Mouse (Mus musculus) kidney, embryonic 16.5 days (tissue): ENCODE measurements around the gene Ankrd44. TPM values are rescaled to one million over a fixed set of nuclear protein-coding genes. Genes with fewer than 3 reads are reported as not detected.
"Not testable (repeated sequence)": the region's sequence is repeated elsewhere in the genome, so short reads cannot be mapped to it uniquely, and the experiment has no call there.

ENCODE experiments used
- ATAC-seq: fragments of 200-750 bp; cut with Nextera tagmentation; 2 replicates; pipeline ENCODE4 v1.8.0; 2017; ENCODE audit warnings: moderate TSS enrichment; ENCODE audit not compliant: low FRiP score, low TSS enrichment
- H3K27ac ChIP-seq: fragments of 300-500 bp; sonication (generic); 2 replicates; pipeline ENCODE4 v1.5.1; 2014; ENCODE audit warnings: low read length
- H3K27me3 ChIP-seq: fragments of 300-500 bp; sonication (generic); 2 replicates; pipeline ENCODE4 v1.6.1; 2014; ENCODE audit warnings: low read length, control low read depth, mixed read lengths; ENCODE audit not compliant: insufficient read depth
- H3K36me3 ChIP-seq: fragments of 300-500 bp; sonication (generic); 2 replicates; pipeline ENCODE4 v1.6.1; 2014; ENCODE audit warnings: low read length, control low read depth, mixed read lengths; ENCODE audit not compliant: insufficient read depth
- H3K4me1 ChIP-seq: fragments of 300-500 bp; sonication (generic); 2 replicates; pipeline ENCODE4 v1.6.1; 2014; ENCODE audit warnings: low read length, control low read depth, mixed read lengths; ENCODE audit not compliant: insufficient read depth
- H3K4me2 ChIP-seq: fragments of 300-500 bp; sonication (generic); replicated peaks from 2 replicates; pipeline ENCODE4 v1.6.1; 2014; ENCODE audit warnings: low read depth, low read length
- H3K4me3 ChIP-seq: fragments of 300-500 bp; sonication (generic); 2 replicates; pipeline ENCODE4 v1.5.1; 2014; ENCODE audit warnings: mild to moderate bottlenecking, low read length
- H3K9ac ChIP-seq: fragments of 300-500 bp; sonication (generic); replicated peaks from 2 replicates; pipeline ENCODE4 v1.6.1; 2014; ENCODE audit warnings: low read length
- H3K9me3 ChIP-seq: fragments of 300-500 bp; sonication (generic); 2 replicates; pipeline ENCODE4 v1.6.1; 2016; ENCODE audit warnings: low read length, control low read depth
- WGBS: fragments of 180-500 bp; shearing (Covaris S2); extraction: QIAGEN DNeasy Blood & Tissue Kit; methylation state at CpG from one replicate; pipeline ENCODE4 v1.1.7; 2014; 5-methylcytosine and 5-hydroxymethylcytosine counted together
- polyA plus RNA-seq: library from polyadenylated mRNA; unstranded; fragments of >200 nt; fragmentation: Nextera tagmentation; extraction: Ambion mirVana; gene quantifications from 2 replicates; pipeline ENCODE4 v1.2.1, GENCODE M21; 2015

Gene Ankrd44
- polyA plus RNA-seq: 6.6 and 6.8 TPM in 2 replicates

DNA sequence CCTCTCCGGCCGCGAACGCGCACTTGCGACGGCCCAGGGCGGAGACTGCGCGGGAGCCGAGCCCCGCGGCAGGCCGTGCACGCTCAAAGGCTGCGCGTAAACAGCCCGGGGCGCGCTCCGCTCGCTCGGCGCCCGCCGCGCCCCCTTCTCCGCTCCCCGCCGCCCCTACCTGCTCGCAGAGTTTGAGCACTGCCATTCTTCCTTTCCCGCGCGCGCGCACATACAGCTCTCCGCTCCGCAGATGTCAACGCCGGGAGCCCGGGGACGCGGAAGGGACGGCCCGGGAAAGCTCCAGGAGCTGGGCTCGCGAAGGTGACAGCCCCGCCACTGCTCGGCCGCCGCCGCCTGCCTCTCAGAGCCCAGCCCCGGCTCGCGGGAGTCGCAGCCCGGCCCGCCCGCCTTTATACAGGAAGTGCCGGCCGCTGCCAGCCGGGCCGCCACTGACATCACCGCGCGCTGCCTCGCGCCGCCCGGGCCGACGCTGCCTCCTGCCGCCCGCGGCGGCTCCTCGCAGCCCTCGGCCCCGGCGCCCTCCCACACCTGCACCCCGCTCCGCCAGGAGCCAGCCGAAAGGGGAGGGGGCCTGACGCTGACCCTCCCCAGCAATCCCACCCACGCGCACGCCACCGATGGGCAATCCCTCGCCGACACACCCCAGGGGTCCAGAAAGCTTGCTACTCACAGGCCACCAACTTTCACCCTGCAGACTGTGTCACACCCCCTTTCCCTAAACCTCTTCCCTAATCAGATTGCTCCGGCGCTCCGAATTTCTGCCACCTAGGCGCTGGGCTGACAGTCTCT lies at the start of gene Ankrd44:
TSS of gene Ankrd44 (minus strand) at position 417 of the 801 bp plus-strand sequence.
- under 1% methylated on average over 63 of the region's 94 CpGs for WGBS
- Histone ChIP-seq H3K27ac (peak within 1 kb of the TSS; percentile 56; the same call in 1 of the 2 replicates), H3K36me3 (no peaks in the 10 kb centered on the region), H3K9me3 (no peaks in the 10 kb centered on the region), H3K4me3 (peak within 1 kb of the TSS; percentile 78), H3K27me3 (no peaks in the 10 kb centered on the region), H3K9ac (peak within 1 kb of the TSS; percentile 86), H3K4me2 (peak within 1 kb of the TSS; percentile 83), H3K4me1 (peaks cover 17% of the 10 kb centered on the region)
- ATAC-seq: peak; percentile 94

DNA sequence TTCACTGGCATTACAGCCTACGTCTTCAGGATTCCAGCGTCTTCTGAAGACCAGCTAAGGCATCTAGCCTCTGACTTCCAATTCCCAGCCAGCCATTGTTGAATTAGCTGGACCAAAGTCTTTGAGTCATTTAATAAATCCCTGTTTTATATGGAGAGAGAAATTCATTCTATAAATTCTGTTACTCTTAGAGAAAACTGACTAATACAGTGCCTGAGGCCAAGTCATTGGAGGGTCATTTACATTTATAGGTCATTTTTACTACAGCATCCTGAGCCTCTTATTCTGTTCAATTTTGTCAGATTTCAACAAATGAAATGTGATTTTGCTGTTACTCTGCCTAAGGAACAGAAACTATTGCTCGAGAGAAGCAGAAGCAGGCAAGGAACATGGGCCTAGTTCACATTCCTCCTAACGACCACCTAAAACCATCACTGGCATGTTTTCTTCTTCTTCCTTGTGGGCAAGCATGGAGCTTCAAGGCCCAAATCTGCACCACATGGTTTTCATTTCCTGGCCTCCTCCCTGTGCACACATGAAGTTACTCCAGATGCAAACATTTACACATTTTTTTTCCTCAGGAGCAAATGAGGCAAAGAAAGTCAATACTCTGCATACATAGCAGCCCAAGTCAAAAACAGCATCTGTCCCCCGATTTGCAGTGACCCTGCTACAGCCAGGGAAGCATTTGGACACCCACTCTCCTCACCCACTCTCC lies 45.7 kb upstream of the Ankrd44 start:
- Histone ChIP-seq H3K9ac (no peak overlapping the region), H3K36me3 (no peaks in the 10 kb centered on the region), H3K4me1 (no peaks in the 10 kb centered on the region), H3K4me3 (no peak overlapping the region), H3K4me2 (no peak overlapping the region), H3K27me3 (no peaks in the 10 kb centered on the region), H3K9me3 (no peaks in the 10 kb centered on the region), H3K27ac (no peak overlapping the region)
- ATAC-seq: no peak
- 91% methylated on average over 5 of the region's 5 CpGs for WGBS

DNA sequence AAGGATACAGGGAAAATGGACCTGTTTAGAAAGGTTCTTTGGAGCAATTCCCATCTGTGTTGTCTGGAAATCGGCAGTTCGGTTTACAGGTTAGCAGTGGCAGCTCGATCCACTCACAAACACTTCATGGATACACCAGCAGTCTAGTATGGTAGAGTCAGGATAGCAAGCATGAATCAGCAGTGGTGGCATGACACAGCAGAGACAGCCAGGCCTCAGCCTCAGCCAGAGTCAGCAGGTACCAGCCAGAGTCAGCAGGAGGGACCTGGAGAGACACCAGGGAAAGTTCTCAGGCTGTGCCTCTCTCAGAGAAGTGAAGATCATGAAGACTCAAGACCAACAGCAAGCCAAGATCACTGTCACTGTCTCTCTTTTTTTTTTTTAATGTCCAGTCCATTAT lies 40.7 kb upstream of the Ankrd44 start:
- Histone ChIP-seq H3K4me2 (no peak overlapping the region), H3K9me3 (no peaks in the 10 kb centered on the region), H3K27ac (no peak overlapping the region), H3K27me3 (no peaks in the 10 kb centered on the region), H3K9ac (no peak overlapping the region), H3K4me1 (no peaks in the 10 kb centered on the region), H3K4me3 (no peak overlapping the region), H3K36me3 (no peaks in the 10 kb centered on the region)
- no peak for ATAC-seq
- WGBS: 95% methylated on average over 3 of the region's 3 CpGs

DNA sequence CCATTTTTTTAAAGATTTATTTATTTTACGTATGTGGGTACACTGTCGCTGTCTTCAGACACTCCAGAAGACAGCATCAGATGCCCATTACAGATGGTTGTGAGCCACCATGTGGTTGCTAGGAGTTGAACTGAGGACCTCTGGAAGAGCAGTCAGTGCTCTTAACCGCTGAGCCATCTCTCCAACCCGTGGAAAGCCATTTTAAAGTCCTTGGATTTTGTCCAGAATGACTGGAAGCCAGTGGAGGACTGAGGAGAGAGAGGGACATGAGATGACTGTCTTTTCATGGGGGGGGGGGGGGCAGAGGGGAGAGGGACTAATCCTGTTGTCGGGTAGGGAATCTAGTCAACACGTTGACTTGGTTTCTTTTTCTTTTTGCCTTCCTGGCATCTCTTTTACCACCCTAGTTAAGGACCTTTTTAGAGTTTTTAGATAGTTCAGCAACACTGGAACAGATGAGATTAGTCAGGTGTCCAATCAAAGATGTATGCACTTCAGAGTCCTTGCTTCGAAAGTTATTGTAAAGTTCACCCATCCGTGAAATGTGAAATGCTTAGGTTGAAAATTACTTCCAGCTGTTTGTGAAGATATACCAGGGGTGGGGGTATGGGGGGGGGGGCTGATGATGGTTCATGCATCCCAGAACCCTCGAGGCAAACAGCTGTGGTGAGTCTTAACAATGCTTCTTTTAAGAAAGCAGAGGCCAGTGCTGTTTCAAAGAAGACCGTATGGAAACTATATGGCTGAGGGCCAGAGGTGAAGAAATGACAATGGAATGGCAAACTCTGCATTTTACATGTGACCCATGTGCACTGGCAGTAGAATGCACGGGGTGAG lies 39.2 kb upstream of the Ankrd44 start:
- ATAC-seq: 0 out of 2 replicates have a peak, but pooled peaks have one; percentile 23
- WGBS: 62% methylated on average over 11 of the region's 11 CpGs

DNA sequence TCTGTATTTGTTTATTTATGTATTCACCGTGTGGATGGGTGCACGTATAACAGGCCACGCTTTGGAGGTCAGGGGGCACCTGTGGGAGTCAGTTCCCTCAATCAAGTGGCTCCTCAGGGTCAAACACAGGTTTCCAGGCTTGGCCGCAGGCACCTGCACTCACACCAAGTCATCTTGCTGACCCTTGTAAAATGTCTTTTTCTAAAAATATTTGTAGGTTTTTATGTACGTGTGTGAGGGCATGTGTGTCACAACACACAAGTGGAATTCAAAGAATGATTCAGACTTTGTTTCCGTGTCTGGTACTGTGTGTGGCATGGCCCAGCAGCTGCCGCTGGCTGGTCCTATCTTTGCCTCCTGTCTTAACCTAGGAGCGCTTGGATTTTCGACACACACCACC lies 35.5 kb upstream of the Ankrd44 start:
- Histone ChIP-seq H3K27me3 (no peaks in the 10 kb centered on the region), H3K4me1 (no peaks in the 10 kb centered on the region), H3K36me3 (no peaks in the 10 kb centered on the region), H3K4me3 (no peak overlapping the region), H3K9me3 (no peaks in the 10 kb centered on the region), H3K4me2 (no peak overlapping the region), H3K9ac (no peak overlapping the region), H3K27ac (no peak overlapping the region)
- 65% methylated on average over 9 of the region's 9 CpGs for WGBS
- ATAC-seq: no peak

More for the DNA sequence above, 39.2 kb upstream of the Ankrd44 start:
- H3K4me2 ChIP-seq: no peak overlapping the region
- no peak overlapping the region for H3K4me3 ChIP-seq
- H3K9me3 ChIP-seq: no peaks in the 10 kb centered on the region
- H3K27me3 ChIP-seq: no peaks in the 10 kb centered on the region
- no peak overlapping the region for H3K9ac ChIP-seq
- no peaks in the 10 kb centered on the region for H3K36me3 ChIP-seq
- no peak overlapping the region for H3K27ac ChIP-seq
- no peaks in the 10 kb centered on the region for H3K4me1 ChIP-seq

DNA sequence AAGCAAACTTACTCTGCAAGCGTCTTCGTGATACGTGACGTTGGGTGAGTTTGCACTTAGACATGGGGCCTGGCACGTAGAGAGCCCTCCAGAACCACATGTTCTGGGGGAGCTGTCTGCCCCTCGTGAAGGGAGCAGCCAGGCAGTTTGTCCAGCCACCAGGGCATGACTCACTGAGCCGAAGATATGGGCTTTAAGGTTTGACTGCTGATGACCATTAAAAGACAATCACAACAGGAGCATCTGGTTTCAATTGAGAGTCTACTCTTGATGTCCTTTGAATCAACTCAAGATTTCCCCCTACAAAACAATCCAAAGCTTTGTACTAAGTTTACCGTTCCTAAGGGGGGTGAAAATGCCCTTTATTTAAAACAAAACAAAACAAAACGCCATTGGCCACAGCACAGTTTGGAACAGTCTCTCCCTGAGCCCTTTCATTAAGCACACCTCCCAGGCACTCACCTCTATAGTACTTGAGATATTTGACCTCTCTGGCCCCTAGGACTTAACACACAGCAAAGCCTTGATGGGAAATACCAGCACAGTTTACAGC lies 34.5 kb upstream of the Ankrd44 start:
- H3K4me2 ChIP-seq: no peak overlapping the region
- H3K4me3 ChIP-seq: no peak overlapping the region
- 65% methylated on average over 9 of the region's 9 CpGs for WGBS
- H3K9me3 ChIP-seq: no peaks in the 10 kb centered on the region
- H3K4me1 ChIP-seq: no peaks in the 10 kb centered on the region
- H3K36me3 ChIP-seq: no peaks in the 10 kb centered on the region
- H3K9ac ChIP-seq: no peak overlapping the region
- no peak for ATAC-seq
- H3K27ac ChIP-seq: no peak overlapping the region
- no peaks in the 10 kb centered on the region for H3K27me3 ChIP-seq

DNA sequence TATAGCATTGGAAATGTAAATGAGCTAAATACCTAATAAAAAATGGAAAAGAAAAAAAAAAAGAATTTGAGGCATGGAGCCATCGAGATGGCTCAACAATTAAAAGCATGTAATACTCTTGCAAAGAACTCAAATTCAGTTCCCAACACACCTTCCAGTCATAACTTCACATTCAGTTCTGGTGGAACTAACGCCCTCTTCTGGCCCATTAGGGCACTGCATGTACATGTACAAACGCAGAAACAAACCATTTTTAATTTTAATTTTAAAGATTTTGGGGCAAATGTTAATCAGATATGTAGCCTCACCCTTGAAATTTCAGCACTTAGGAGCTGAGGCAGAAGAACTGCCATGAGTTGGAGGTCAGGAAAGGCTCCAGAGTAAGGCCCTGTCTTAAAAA lies 32.3 kb upstream of the Ankrd44 start:
- Histone ChIP-seq H3K36me3 (no peaks in the 10 kb centered on the region), H3K4me2 (no peak overlapping the region), H3K4me3 (no peak overlapping the region), H3K4me1 (no peaks in the 10 kb centered on the region), H3K9ac (no peak overlapping the region), H3K27me3 (no peaks in the 10 kb centered on the region), H3K27ac (no peak overlapping the region), H3K9me3 (no peaks in the 10 kb centered on the region)
- WGBS: 76% methylated on average over 3 of the region's 3 CpGs
- ATAC-seq: no peak

DNA sequence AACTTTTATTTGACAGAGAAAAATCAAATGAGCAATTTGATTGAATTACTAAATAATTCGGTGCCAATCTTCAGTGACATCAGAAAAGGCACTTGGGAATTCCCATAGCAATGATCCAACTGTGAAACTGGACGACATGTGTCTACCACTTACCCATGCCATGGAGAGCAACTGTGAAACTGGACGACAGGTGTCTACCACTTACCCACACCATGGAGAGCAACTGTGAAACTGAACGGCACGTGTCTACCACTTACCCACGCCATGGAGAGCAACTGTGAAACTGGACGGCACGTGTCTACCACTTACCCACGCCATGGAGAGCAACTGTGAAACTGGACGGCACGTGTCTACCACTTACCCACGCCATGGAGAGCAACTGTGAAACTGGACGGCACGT lies 30.8 kb upstream of the Ankrd44 start:
- H3K4me3 ChIP-seq, H3K9ac ChIP-seq, H3K27me3 ChIP-seq, H3K36me3 ChIP-seq, H3K4me1 ChIP-seq, ATAC-seq, H3K9me3 ChIP-seq, H3K27ac ChIP-seq, H3K4me2 ChIP-seq: not testable (repeated sequence)
- WGBS: 91% methylated on average over 10 of the region's 14 CpGs

DNA sequence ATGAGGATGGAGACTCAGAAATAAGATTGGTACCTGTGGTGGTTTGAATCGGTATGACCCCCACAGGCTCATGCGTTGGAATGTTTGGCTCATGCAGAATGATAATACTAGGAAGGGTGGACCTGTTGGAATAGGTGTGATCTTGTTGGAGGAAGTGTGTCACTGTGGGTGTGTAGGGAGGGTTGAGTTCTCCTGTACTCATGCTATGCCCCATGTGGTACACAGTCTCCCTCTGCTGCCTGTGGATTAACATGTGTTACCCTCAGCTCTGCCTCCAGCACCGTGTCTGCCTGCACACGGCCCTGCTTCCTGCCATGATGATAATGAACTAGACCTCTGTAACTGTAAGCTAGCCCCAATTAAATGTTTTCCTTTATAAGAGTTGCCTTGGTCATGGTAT lies 28.7 kb upstream of the Ankrd44 start:
- WGBS: 78% methylated on average over 4 of the region's 4 CpGs
- H3K4me1 ChIP-seq: no peaks in the 10 kb centered on the region

More for the DNA sequence above, 28.7 kb upstream of the Ankrd44 start:
- ATAC-seq: no peak
- Histone ChIP-seq H3K4me3 (no peak overlapping the region), H3K9ac (no peak overlapping the region), H3K4me2 (no peak overlapping the region), H3K27ac (no peak overlapping the region), H3K9me3 (no peaks in the 10 kb centered on the region), H3K36me3 (no peaks in the 10 kb centered on the region), H3K27me3 (no peaks in the 10 kb centered on the region)
